8 mouse cellular contexts compared by ENCODE assay signal in genomic region chr7:125561085-125561690, GRCm38 (mm10). TPM values are rescaled to one million over a fixed set of nuclear protein-coding genes. Genes with fewer than 3 reads are reported as not detected.
A peak's percentile ranks its signal among the peaks of the same experiment; 100 is the strongest.
DNase-seq lines count a peak whose midpoint lies in the region; ATAC-seq and TF ChIP-seq lines count a peak whose summit lies in the region.

No protein-coding gene starts in this region.

- no peak overlapping the region for H3K4me2 ChIP-seq in limb, embryonic 14.5 days (replicated peaks; ENCODE audit: low read depth, low read length, severe bottlenecking)
- H3K4me2 ChIP-seq in liver, embryonic 12.5 days: no peak overlapping the region

- no peaks in the 10 kb centered on the region for H3K9me3 ChIP-seq in limb, embryonic 14.5 days (ENCODE audit: control insufficient read depth, low read length)
- no peaks in the 10 kb centered on the region for H3K9me3 ChIP-seq in limb, embryonic 10.5 days (replicated peaks)
- no peaks in the 10 kb centered on the region for H3K9me3 ChIP-seq in liver, embryonic 12.5 days (replicated peaks)

- TF ChIP-seq POLR2A in limb, embryonic 14.5 days (IDR thresholded peaks at IDR 0.05; ENCODE audit: borderline replicate concordance, extremely low read depth, insufficient read depth, insufficient read length): no peak

- H3K27ac ChIP-seq in limb, embryonic 14.5 days (replicated peaks; ENCODE audit: low read depth, low read length): no peak overlapping the region
- no peak overlapping the region for H3K27ac ChIP-seq in limb, embryonic 10.5 days
- no peak overlapping the region for H3K27ac ChIP-seq in liver, embryonic 12.5 days

- intact Hi-C loops in heart, postnatal 36 days (cut with DNase I): loop anchor here (2.0 kb wide), 1 partner anchor 16 kb away; no protein-coding TSS in a partner anchor

- peaks cover 4% of the 10 kb centered on the region; the same call in 1 of the 2 replicates for H3K4me1 ChIP-seq in limb, embryonic 14.5 days (ENCODE audit: control insufficient read depth, insufficient read depth, low read length)
- H3K4me1 ChIP-seq in limb, embryonic 10.5 days: peaks cover 17% of the 10 kb centered on the region
- H3K4me1 ChIP-seq in liver, embryonic 12.5 days: peaks cover 41% of the 10 kb centered on the region

- no peak for ATAC-seq in limb, embryonic 14.5 days (ENCODE audit: low FRiP score, low read depth)
- ATAC-seq in liver, embryonic 12.5 days: peak; percentile 69
- ATAC-seq in neutrophil, adult 5-6 weeks (ENCODE audit: extremely low read depth, insufficient number of reproducible peaks, low FRiP score, poor library complexity, severe bottlenecking): peak; percentile 71

- H3K9ac ChIP-seq in limb, embryonic 14.5 days (ENCODE audit: low read depth, low read length, severe bottlenecking): no peak overlapping the region
- H3K9ac ChIP-seq in liver, embryonic 12.5 days: no peak overlapping the region

- no peaks in the 10 kb centered on the region for H3K27me3 ChIP-seq in limb, embryonic 14.5 days (ENCODE audit: control insufficient read depth, insufficient read depth, low read length)
- no peaks in the 10 kb centered on the region for H3K27me3 ChIP-seq in limb, embryonic 10.5 days (ENCODE audit: low read depth, poor library complexity, severe bottlenecking)
- H3K27me3 ChIP-seq in liver, embryonic 12.5 days (replicated peaks): no peaks in the 10 kb centered on the region

- no peaks in the 10 kb centered on the region for H3K36me3 ChIP-seq in limb, embryonic 14.5 days (ENCODE audit: control insufficient read depth, insufficient read depth, low read length)
- H3K36me3 ChIP-seq in limb, embryonic 10.5 days: no peaks in the 10 kb centered on the region
- peaks cover 3% of the 10 kb centered on the region; the same call in 1 of the 2 replicates for H3K36me3 ChIP-seq in liver, embryonic 12.5 days

- no peak overlapping the region for H3K4me3 ChIP-seq in limb, embryonic 14.5 days (replicated peaks; ENCODE audit: low read length)
- H3K4me3 ChIP-seq in limb, embryonic 10.5 days: no peak overlapping the region
- no peak overlapping the region for H3K4me3 ChIP-seq in liver, embryonic 12.5 days

- peak; percentile 38 for DNase-seq in limb, embryonic 14.5 days (ENCODE audit: low spot score)
- DNase-seq in limb, embryonic 10.5 days (ENCODE audit: low spot score): no peak
- DNase-seq in adrenal gland, postnatal 14 days: peak; percentile 91
- DNase-seq in heart, postnatal 36 days: peak; percentile 89 to 91
- peak; percentile 52 to 70 for DNase-seq in thymus, postnatal 36 days
- DNase-seq in embryo, embryonic 11 days: no peak

- WGBS in limb, embryonic 14.5 days: 54% methylated on average over 9 of the region's 9 CpGs
- 83% methylated on average over 9 of the region's 9 CpGs for WGBS in limb, embryonic 10.5 days
- WGBS in liver, embryonic 12.5 days (ENCODE audit: insufficient replicate concordance): 51% methylated on average over 9 of the region's 9 CpGs

RNA-seq across cellular contexts. Expression of gene Il4ra, which starts 9.3 kb away (rescaled TPM):
- 8.6 and 11.2 TPM in 2 replicates for polyA plus RNA-seq in limb, embryonic 14.5 days (2012; rRNA removed)
- 7.3 and 7.8 TPM in 2 replicates for polyA plus RNA-seq in limb, embryonic 14.5 days (2014; fragmentation: Nextera tagmentation; extraction: Ambion mirVana)
- polyA plus RNA-seq in limb, embryonic 10.5 days (2016; fragmentation: Nextera tagmentation; extraction: Ambion mirVana): 3.1 and 4.2 TPM in 2 replicates
- 51.5 and 62.0 TPM in 2 replicates for total RNA-seq in adrenal gland, postnatal 14 days (2021)
- total RNA-seq in heart, postnatal 36 days (2021): 10 to 100 TPM; 13.2 to 19.1 TPM
- polyA plus RNA-seq in liver, embryonic 12.5 days (2016; fragmentation: Nextera tagmentation; extraction: Ambion mirVana): 4.1 and 5.2 TPM in 2 replicates
- 258 TPM in 2 replicates for total RNA-seq in neutrophil, adult 5-6 weeks (2017)

RNA-seq across cellular contexts. Expression of gene Il21r, which starts 42.0 kb away (rescaled TPM):
- 1.2 and 2.0 TPM in 2 replicates for polyA plus RNA-seq in limb, embryonic 14.5 days (2012; rRNA removed)
- polyA plus RNA-seq in limb, embryonic 14.5 days (2014; fragmentation: Nextera tagmentation; extraction: Ambion mirVana): 0.50 TPM in 2 replicates
- 0.19 and 0.21 TPM in 2 replicates for polyA plus RNA-seq in limb, embryonic 10.5 days (2016; fragmentation: Nextera tagmentation; extraction: Ambion mirVana)
- total RNA-seq in adrenal gland, postnatal 14 days (2021): 0.63 and 8.8 TPM in 2 replicates
- total RNA-seq in heart, postnatal 36 days (2021): under 1 TPM; 0.44 to 0.54 TPM
- 1.1 and 1.4 TPM in 2 replicates for polyA plus RNA-seq in liver, embryonic 12.5 days (2016; fragmentation: Nextera tagmentation; extraction: Ambion mirVana)
- total RNA-seq in neutrophil, adult 5-6 weeks (2017): 109 and 111 TPM in 2 replicates

Comparison
In these comparisons a context has a peak if more than half of its experiments do, and no peak if none do; other contexts are left out.
1. DNase-seq: peak in limb, embryonic 14.5 days (single experiment), adrenal gland, postnatal 14 days (single experiment), heart, postnatal 36 days (2 of 2) and thymus, postnatal 36 days (2 of 2); none in limb, embryonic 10.5 days (single experiment) and embryo, embryonic 11 days (single experiment).
2. RNA of gene Il21r, which starts 42.0 kb away (total RNA-seq): 109 to 111 TPM in neutrophil, adult 5-6 weeks; 0.63 to 8.8 TPM in adrenal gland, postnatal 14 days and 0.44 to 0.54 TPM in heart, postnatal 36 days; every median in the first group is over 10 times any median in the second.